Mouse (Mus musculus): ENCODE data around the gene Dnaaf5.

The Dnaaf5 gene

DNA sequence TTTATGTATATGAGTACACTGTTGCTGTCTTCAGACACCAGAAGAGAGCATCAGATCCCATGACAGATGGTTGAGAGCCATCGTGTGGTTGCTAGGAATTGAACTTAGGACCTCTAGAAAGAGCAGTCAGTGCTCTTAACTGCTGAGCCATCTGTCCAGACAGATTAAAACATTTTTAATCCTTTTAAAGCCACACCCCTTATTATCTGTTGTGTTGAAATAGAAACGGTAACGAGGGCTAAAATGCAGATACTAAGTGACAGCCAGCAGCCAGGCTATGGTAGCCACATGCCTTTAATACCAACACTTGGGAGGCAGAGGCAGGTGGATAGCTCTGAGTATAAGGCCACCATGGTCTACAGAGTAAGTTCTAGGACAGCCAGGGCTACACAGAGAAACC lies 82.1 kb downstream of the Dnaaf5 start:
- no peak for DNase-seq (ENCODE audit: low read depth)

GRCm38 (mm10) chr5:139234423-139234822 lies 84.4 kb downstream of the Dnaaf5 start:
- DNase-seq (ENCODE audit: low read depth): no peak

Data from c-Kit-positive CD71-negative TER-119-negative erythroid progenitor cells, embryonic 14.5 days (primary cell).